Mouse (Mus musculus): ENCODE data around the gene Ostf1. TPM values are rescaled to one million over a fixed set of nuclear protein-coding genes. Genes with fewer than 3 reads are reported as not detected.

The Ostf1 gene
- polyA plus RNA-seq, 1 experiment from 2014 or later, result 29.5 TPM

GRCm38 (mm10) chr19:18655999-18656398, 24.4 kb upstream of the Ostf1 start:
- no peak overlapping the region for H3K4me3 ChIP-seq
- WGBS, result 82% methylated on average over 7 of the region's 7 CpGs

GRCm38 (mm10) chr19:18654984-18655383, 23.4 kb upstream of the Ostf1 start:
- Histone ChIP-seq H3K4me1 (no peaks in the 10 kb centered on the region), H3K27ac (no peak overlapping the region), H3K9ac (no peak overlapping the region), H3K4me3 (no peak overlapping the region), H3K4me2 (no peak overlapping the region), H3K9me3 (replicated peaks) (no peaks in the 10 kb centered on the region), H3K27me3 (no peaks in the 10 kb centered on the region), H3K36me3 (ENCODE audit: poor library complexity, severe bottlenecking) (no peaks in the 10 kb centered on the region)
- WGBS, result 90% methylated on average over 5 of the region's 5 CpGs
- ATAC-seq, result no peak

More at GRCm38 (mm10) chr19:18655999-18656398, 24.4 kb upstream of the Ostf1 start:
- no peaks in the 10 kb centered on the region for H3K27me3 ChIP-seq
- no peak overlapping the region for H3K4me2 ChIP-seq
- no peak for ATAC-seq
- H3K9ac ChIP-seq, result no peak overlapping the region
- no peaks in the 10 kb centered on the region for H3K4me1 ChIP-seq
- H3K27ac ChIP-seq, result no peak overlapping the region
- no peaks in the 10 kb centered on the region for H3K9me3 ChIP-seq (replicated peaks)
- no peaks in the 10 kb centered on the region for H3K36me3 ChIP-seq (ENCODE audit: poor library complexity, severe bottlenecking)

GRCm38 (mm10) chr19:18654330-18654729, 22.7 kb upstream of the Ostf1 start:
- Histone ChIP-seq H3K27me3 (no peaks in the 10 kb centered on the region), H3K4me1 (no peaks in the 10 kb centered on the region), H3K9me3 (replicated peaks) (no peaks in the 10 kb centered on the region), H3K36me3 (ENCODE audit: poor library complexity, severe bottlenecking) (no peaks in the 10 kb centered on the region), H3K27ac (no peak overlapping the region), H3K4me2 (no peak overlapping the region), H3K4me3 (no peak overlapping the region), H3K9ac (no peak overlapping the region)
- ATAC-seq, result no peak
- 93% methylated on average over 8 of the region's 8 CpGs for WGBS

GRCm38 (mm10) chr19:18653058-18653457, 21.4 kb upstream of the Ostf1 start:
- Histone ChIP-seq H3K9ac (no peak overlapping the region), H3K36me3 (ENCODE audit: poor library complexity, severe bottlenecking) (no peaks in the 10 kb centered on the region), H3K27ac (no peak overlapping the region), H3K4me2 (no peak overlapping the region), H3K9me3 (replicated peaks) (no peaks in the 10 kb centered on the region), H3K27me3 (no peaks in the 10 kb centered on the region), H3K4me1 (no peaks in the 10 kb centered on the region), H3K4me3 (no peak overlapping the region)
- WGBS, result 85% methylated on average over 6 of the region's 6 CpGs
- no peak for ATAC-seq

GRCm38 (mm10) chr19:18652592-18652991, 21.0 kb upstream of the Ostf1 start:
- no peak overlapping the region for H3K4me3 ChIP-seq
- no peaks in the 10 kb centered on the region for H3K27me3 ChIP-seq
- WGBS, result 75% methylated on average over 4 of the region's 4 CpGs
- H3K36me3 ChIP-seq (ENCODE audit: poor library complexity, severe bottlenecking), result no peaks in the 10 kb centered on the region
- no peak overlapping the region for H3K27ac ChIP-seq
- no peak overlapping the region for H3K4me2 ChIP-seq
- no peak overlapping the region for H3K9ac ChIP-seq
- no peak for ATAC-seq
- H3K4me1 ChIP-seq, result no peaks in the 10 kb centered on the region
- no peaks in the 10 kb centered on the region for H3K9me3 ChIP-seq (replicated peaks)

GRCm38 (mm10) chr19:18650473-18650872, 18.9 kb upstream of the Ostf1 start:
- Histone ChIP-seq H3K27me3 (no peaks in the 10 kb centered on the region), H3K27ac (no peak overlapping the region), H3K9ac (no peak overlapping the region), H3K4me2 (no peak overlapping the region), H3K36me3 (ENCODE audit: poor library complexity, severe bottlenecking) (no peaks in the 10 kb centered on the region), H3K4me1 (no peaks in the 10 kb centered on the region), H3K4me3 (no peak overlapping the region), H3K9me3 (replicated peaks) (no peaks in the 10 kb centered on the region)
- no peak for ATAC-seq
- WGBS, result 80% methylated on average over 6 of the region's 6 CpGs

GRCm38 (mm10) chr19:18649955-18650354, 18.3 kb upstream of the Ostf1 start:
- 85% methylated on average over 4 of the region's 4 CpGs for WGBS
- Histone ChIP-seq H3K27me3 (no peaks in the 10 kb centered on the region), H3K9me3 (replicated peaks) (no peaks in the 10 kb centered on the region), H3K4me2 (no peak overlapping the region), H3K4me1 (no peaks in the 10 kb centered on the region), H3K36me3 (ENCODE audit: poor library complexity, severe bottlenecking) (no peaks in the 10 kb centered on the region), H3K4me3 (no peak overlapping the region), H3K27ac (no peak overlapping the region), H3K9ac (no peak overlapping the region)
- ATAC-seq, result no peak

- Histone ChIP-seq H3K9me3 (replicated peaks) (no peaks in the 10 kb centered on the region), H3K27me3 (no peaks in the 10 kb centered on the region), H3K4me1 (no peaks in the 10 kb centered on the region), H3K27ac (no peak overlapping the region), H3K4me3 (no peak overlapping the region), H3K36me3 (ENCODE audit: poor library complexity, severe bottlenecking) (no peaks in the 10 kb centered on the region), H3K9ac (no peak overlapping the region), H3K4me2 (no peak overlapping the region)
- WGBS, result 85% methylated on average over 6 of the region's 6 CpGs
- no peak for ATAC-seq
Observed at GRCm38 (mm10) chr19:18648558-18648945, 16.9 kb upstream of the Ostf1 start.

- H3K27me3 ChIP-seq, result no peaks in the 10 kb centered on the region
- no peak overlapping the region for H3K4me2 ChIP-seq
- ATAC-seq, result no peak
- 90% methylated on average over 9 of the region's 9 CpGs for WGBS
- no peaks in the 10 kb centered on the region for H3K36me3 ChIP-seq (ENCODE audit: poor library complexity, severe bottlenecking)
- H3K9me3 ChIP-seq (replicated peaks), result no peaks in the 10 kb centered on the region
- no peak overlapping the region for H3K4me3 ChIP-seq
- no peak overlapping the region for H3K9ac ChIP-seq
- no peaks in the 10 kb centered on the region for H3K4me1 ChIP-seq
- no peak overlapping the region for H3K27ac ChIP-seq
Observed at GRCm38 (mm10) chr19:18647775-18648557, 16.3 kb upstream of the Ostf1 start.

- H3K4me1 ChIP-seq, result no peaks in the 10 kb centered on the region
- no peaks in the 10 kb centered on the region for H3K36me3 ChIP-seq (ENCODE audit: poor library complexity, severe bottlenecking)
- no peak overlapping the region for H3K4me3 ChIP-seq
- H3K27ac ChIP-seq, result no peak overlapping the region
- no peak overlapping the region for H3K4me2 ChIP-seq
- no peak for ATAC-seq
- H3K27me3 ChIP-seq, result no peaks in the 10 kb centered on the region
- no peaks in the 10 kb centered on the region for H3K9me3 ChIP-seq (replicated peaks)
- 71% methylated on average over 5 of the region's 5 CpGs for WGBS
- H3K9ac ChIP-seq, result no peak overlapping the region
Observed at GRCm38 (mm10) chr19:18646853-18647420, 15.3 kb upstream of the Ostf1 start.

- no peak overlapping the region for H3K4me2 ChIP-seq
- no peak overlapping the region for H3K9ac ChIP-seq
- ATAC-seq, result no peak
- H3K36me3 ChIP-seq (ENCODE audit: poor library complexity, severe bottlenecking), result no peaks in the 10 kb centered on the region
- 77% methylated on average over 3 of the region's 3 CpGs for WGBS
- H3K4me3 ChIP-seq, result no peak overlapping the region
- H3K27me3 ChIP-seq, result no peaks in the 10 kb centered on the region
- H3K27ac ChIP-seq, result no peak overlapping the region
- no peaks in the 10 kb centered on the region for H3K9me3 ChIP-seq (replicated peaks)
- H3K4me1 ChIP-seq, result no peaks in the 10 kb centered on the region
Observed at GRCm38 (mm10) chr19:18646397-18646796, 14.8 kb upstream of the Ostf1 start.

- Histone ChIP-seq H3K4me3 (no peak overlapping the region), H3K4me2 (no peak overlapping the region), H3K36me3 (ENCODE audit: poor library complexity, severe bottlenecking) (no peaks in the 10 kb centered on the region), H3K9ac (no peak overlapping the region), H3K27me3 (no peaks in the 10 kb centered on the region), H3K27ac (no peak overlapping the region), H3K9me3 (replicated peaks) (no peaks in the 10 kb centered on the region), H3K4me1 (no peaks in the 10 kb centered on the region)
- WGBS, result 86% methylated on average over 6 of the region's 6 CpGs
- ATAC-seq, result no peak
Observed at GRCm38 (mm10) chr19:18644084-18644483, 12.5 kb upstream of the Ostf1 start.

GRCm38 (mm10) chr19:18643411-18643810, 11.8 kb upstream of the Ostf1 start:
- ATAC-seq, result no peak
- no peaks in the 10 kb centered on the region for H3K9me3 ChIP-seq (replicated peaks)
- no peak overlapping the region for H3K9ac ChIP-seq
- 47% methylated on average over 4 of the region's 4 CpGs for WGBS
- H3K4me1 ChIP-seq, result no peaks in the 10 kb centered on the region
- no peaks in the 10 kb centered on the region for H3K27me3 ChIP-seq
- no peaks in the 10 kb centered on the region for H3K36me3 ChIP-seq (ENCODE audit: poor library complexity, severe bottlenecking)
- H3K27ac ChIP-seq, result no peak overlapping the region
- no peak overlapping the region for H3K4me3 ChIP-seq
- no peak overlapping the region for H3K4me2 ChIP-seq
